Mouse (Mus musculus): ENCODE data around the gene Rnf224. TPM values are rescaled to one million over a fixed set of nuclear protein-coding genes. Genes with fewer than 3 reads are reported as not detected.

The Rnf224 gene
- total and polyA plus RNA-seq, 3 experiments: 0.10 TPM; not detected in 2

- Histone ChIP-seq H3K79me2 (ENCODE audit: control insufficient read depth, insufficient read depth, low read length, poor library complexity) (no peaks in the 10 kb centered on the region; the same call in 1 of the 2 replicates), H3K9me3 (replicated peaks; ENCODE audit: insufficient read depth, low read length) (no peaks in the 10 kb centered on the region), H3K27ac (ENCODE audit: control insufficient read depth, low read depth, low read length) (no peak overlapping the region), H3K36me3 (ENCODE audit: control insufficient read depth in 1 of 2, insufficient read depth in 2 of 2, low read length in 2 of 2) (no peaks in the 10 kb centered on the region), H3K27me3 (ENCODE audit: control insufficient read depth in 1 of 2, insufficient read depth in 2 of 2, low read length in 2 of 2) (no peaks in the 10 kb centered on the region), H3K4me1 (ENCODE audit: control insufficient read depth in 1 of 2, insufficient read depth in 2 of 2, low read length in 2 of 2) (peaks cover 0 to 21% of the 10 kb centered on the region in 2 experiments; a peak in 3 of 4 replicates), H3K4me3 (ENCODE audit: control insufficient read depth in 1 of 2, insufficient read depth in 1 of 2, low read depth in 2 of 2, low read length in 2 of 2) (no peak overlapping the region), H3K9ac (ENCODE audit: control insufficient read depth, low read depth, low read length, poor library complexity, severe bottlenecking) (no peak overlapping the region)
- no peak for TF ChIP-seq ELF1 (IDR thresholded peaks at IDR 0.05; ENCODE audit: low read depth, low read length)
- TF ChIP-seq ZC3H11A (IDR thresholded peaks at IDR 0.05; ENCODE audit: low read depth, low read length): no peak
- no peak for TF ChIP-seq HCFC1 (IDR thresholded peaks at IDR 0.05; ENCODE audit: low read depth, low read length)
- no peak for TF ChIP-seq RCOR1 (IDR thresholded peaks at IDR 0.05; ENCODE audit: low read depth, low read length)
- TF ChIP-seq GABPA (IDR thresholded peaks at IDR 0.05; ENCODE audit: low read depth, low read length): no peak
- no peak for TF ChIP-seq POLR2AphosphoS2 (IDR thresholded peaks at IDR 0.05; ENCODE audit: low read length)
- no peak for TF ChIP-seq MAFK (IDR thresholded peaks at IDR 0.05; ENCODE audit: borderline replicate concordance, low read depth, low read length)
- DNase-seq (ENCODE audit: low read depth, low spot score): no peak
These were observed 3.2 kb upstream of the Rnf224 start for GRCm38 (mm10) chr2:25239766-25240165.

DNA sequence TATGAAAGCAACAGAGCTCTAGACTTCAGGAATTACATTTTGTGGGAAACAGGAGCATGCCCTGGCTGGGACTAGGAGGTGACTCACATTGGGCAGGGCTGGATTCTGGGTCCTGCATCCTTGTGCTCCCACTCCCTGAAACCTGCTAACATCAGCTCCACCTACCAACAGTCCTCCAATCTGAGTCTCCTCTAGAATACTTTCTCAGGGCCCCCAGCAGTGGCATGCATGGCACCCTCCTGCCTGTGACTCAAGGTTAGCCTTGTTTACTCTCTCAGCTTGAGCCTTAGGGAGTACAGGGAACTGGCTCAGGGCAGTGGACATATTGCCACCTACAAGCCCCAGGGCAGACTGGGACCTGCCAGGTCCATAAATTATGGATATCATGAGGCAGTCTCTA, 1.5 kb upstream of the Rnf224 start:
- TF ChIP-seq ELF1 (IDR thresholded peaks at IDR 0.05; ENCODE audit: low read depth, low read length) (no peak), MXI1 (IDR thresholded peaks at IDR 0.05; ENCODE audit: low read depth, low read length) (no peak), MAX (IDR thresholded peaks at IDR 0.05; ENCODE audit: low read length) (no peak)
- peaks cover 0 to 4% of the 10 kb centered on the region in 2 experiments; a peak in 1 of 4 replicates for H3K36me3 ChIP-seq (ENCODE audit: control insufficient read depth in 1 of 2, insufficient read depth in 2 of 2, low read length in 2 of 2)
- H3K79me2 ChIP-seq (ENCODE audit: control insufficient read depth, insufficient read depth, low read length, poor library complexity): no peaks in the 10 kb centered on the region; the same call in 1 of the 2 replicates
- H3K27ac ChIP-seq (ENCODE audit: control insufficient read depth, low read depth, low read length): no peak overlapping the region
- H3K9me3 ChIP-seq (replicated peaks; ENCODE audit: insufficient read depth, low read length): no peaks in the 10 kb centered on the region
- peaks cover 6 to 34% of the 10 kb centered on the region in 2 experiments for H3K4me1 ChIP-seq (ENCODE audit: control insufficient read depth in 1 of 2, insufficient read depth in 2 of 2, low read length in 2 of 2)
- no peak overlapping the region for H3K4me3 ChIP-seq (ENCODE audit: control insufficient read depth in 1 of 2, insufficient read depth in 1 of 2, low read depth in 2 of 2, low read length in 2 of 2)
- DNase-seq (ENCODE audit: low read depth, low spot score): no peak
- H3K27me3 ChIP-seq (ENCODE audit: control insufficient read depth in 1 of 2, insufficient read depth in 2 of 2, low read length in 2 of 2): no peaks in the 10 kb centered on the region
- no peak overlapping the region for H3K9ac ChIP-seq (ENCODE audit: control insufficient read depth, low read depth, low read length, poor library complexity, severe bottlenecking)

DNA sequence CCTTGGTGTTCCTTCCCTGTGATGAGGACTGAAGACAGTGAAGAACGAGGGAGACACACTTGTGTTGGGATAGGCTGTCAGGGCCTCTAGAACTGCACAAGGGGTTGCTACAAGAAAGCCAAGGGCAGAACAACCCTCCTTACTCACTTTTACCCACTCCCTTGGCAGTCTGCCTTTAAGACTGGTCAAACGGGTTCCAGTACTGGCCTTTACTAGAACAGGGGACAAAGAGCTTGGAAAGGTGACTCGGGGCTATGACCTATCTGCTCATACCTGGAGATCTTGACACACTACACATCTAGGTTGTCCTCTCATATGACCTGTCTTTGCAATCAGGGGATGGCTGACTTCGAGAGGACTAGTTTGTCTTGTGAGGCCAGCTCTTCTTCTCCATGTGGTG, 935 bp upstream of the Rnf224 start:
- no peak overlapping the region for H3K4me3 ChIP-seq (ENCODE audit: control insufficient read depth in 1 of 2, insufficient read depth in 1 of 2, low read depth in 2 of 2, low read length in 2 of 2)
- no peaks in the 10 kb centered on the region for H3K9me3 ChIP-seq (replicated peaks; ENCODE audit: insufficient read depth, low read length)
- peaks cover 6 to 35% of the 10 kb centered on the region in 2 experiments for H3K4me1 ChIP-seq (ENCODE audit: control insufficient read depth in 1 of 2, insufficient read depth in 2 of 2, low read length in 2 of 2)
- H3K79me2 ChIP-seq (ENCODE audit: control insufficient read depth, insufficient read depth, low read length, poor library complexity): no peaks in the 10 kb centered on the region; the same call in 1 of the 2 replicates
- no peaks in the 10 kb centered on the region for H3K27me3 ChIP-seq (ENCODE audit: control insufficient read depth in 1 of 2, insufficient read depth in 2 of 2, low read length in 2 of 2)
- no peak overlapping the region for H3K9ac ChIP-seq (ENCODE audit: control insufficient read depth, low read depth, low read length, poor library complexity, severe bottlenecking)
- peaks cover 0 to 6% of the 10 kb centered on the region in 2 experiments; a peak in 2 of 4 replicates for H3K36me3 ChIP-seq (ENCODE audit: control insufficient read depth in 1 of 2, insufficient read depth in 2 of 2, low read length in 2 of 2)
- DNase-seq (ENCODE audit: low read depth, low spot score): no peak
- TF ChIP-seq SMC3 (IDR thresholded peaks at IDR 0.05; ENCODE audit: low read depth, low read length) (no peak), MAZ (IDR thresholded peaks at IDR 0.05; ENCODE audit: low read depth, low read length) (no peak), HCFC1 (IDR thresholded peaks at IDR 0.05; ENCODE audit: low read depth, low read length) (no peak), RCOR1 (IDR thresholded peaks at IDR 0.05; ENCODE audit: low read depth, low read length) (no peak), RAD21 (IDR thresholded peaks at IDR 0.05; ENCODE audit: low read depth, low read length) (no peak)
- H3K27ac ChIP-seq (ENCODE audit: control insufficient read depth, low read depth, low read length): no peak overlapping the region
